9 mouse cellular contexts compared by ENCODE assay signal in genomic region chr8:106839209-106840001, GRCm38 (mm10). TPM values are rescaled to one million over a fixed set of nuclear protein-coding genes. Genes with fewer than 3 reads are reported as not detected.
DNase-seq lines count a peak whose midpoint lies in the region; ATAC-seq lines count a peak whose summit lies in the region.
"Had no signal": no experiment of that assay in that cellular context is flagged by ENCODE, and none has a peak within 500 bp of the region (broad histone marks: within the 10 kb centered on the region; RNA-seq: fewer than 3 reads in every experiment).

No protein-coding gene starts in this region.

- ATAC-seq in midbrain, embryonic 14.5 days (ENCODE audit: low FRiP score, low TSS enrichment), result no peak; the same call in 1 of the 2 replicates

- H3K27me3 ChIP-seq in midbrain, embryonic 14.5 days (ENCODE audit: control insufficient read depth, insufficient read depth, low read length), result no peaks in the 10 kb centered on the region
- H3K27me3 ChIP-seq: liver, embryonic 15.5 days had no signal

- H3K9ac ChIP-seq in midbrain, embryonic 14.5 days (replicated peaks; ENCODE audit: low read length), result peak overlapping the region; percentile 48
- H3K9ac ChIP-seq: liver, embryonic 15.5 days had no signal

- DNase-seq in adrenal gland, adult 2 months, result peak; percentile 21
- no peak for DNase-seq in adrenal gland, postnatal 4 days (ENCODE audit: low spot score in 2 of 2)
- DNase-seq in right cerebral cortex, adult 2 months (ENCODE audit: low spot score in 2 of 2), result peak; percentile 56 to 65
- DNase-seq in right cerebral cortex, postnatal 4 days, result no peak
- peak; percentile 39 for DNase-seq in kidney, adult 9 months
- DNase-seq in midbrain, embryonic 14.5 days, result peak; percentile 61
- no peak for DNase-seq in thymus, postnatal 25 days
- DNase-seq in adrenal gland, adult 8-10 months, result no peak

- 20% methylated on average over 11 of the region's 11 CpGs for WGBS in midbrain, embryonic 14.5 days

- no peak overlapping the region for H3K4me3 ChIP-seq in midbrain, embryonic 14.5 days (replicated peaks; ENCODE audit: low read depth, low read length)
- H3K4me3 ChIP-seq: liver, embryonic 15.5 days had no signal

- H3K4me2 ChIP-seq in midbrain, embryonic 14.5 days (ENCODE audit: low read length), result peak overlapping the region; percentile 15; the same call in 1 of the 2 replicates
- H3K4me2 ChIP-seq: liver, embryonic 15.5 days had no signal

- peak overlapping the region; percentile 91 for H3K27ac ChIP-seq in midbrain, embryonic 14.5 days (replicated peaks; ENCODE audit: low read depth, low read length)
- H3K27ac ChIP-seq: liver, embryonic 15.5 days had no signal

- H3K36me3 ChIP-seq in midbrain, embryonic 14.5 days (ENCODE audit: control insufficient read depth, insufficient read depth, low read length), result peaks cover 3% of the 10 kb centered on the region; the same call in 1 of the 2 replicates
- H3K36me3 ChIP-seq: liver, embryonic 15.5 days had no signal

- H3K9me3 ChIP-seq in midbrain, embryonic 14.5 days (ENCODE audit: control insufficient read depth, low read length), result no peaks in the 10 kb centered on the region
- H3K9me3 ChIP-seq: liver, embryonic 15.5 days had no signal

- H3K4me1 ChIP-seq in midbrain, embryonic 14.5 days (ENCODE audit: control insufficient read depth, insufficient read depth, low read length), result peaks cover 9% of the 10 kb centered on the region

RNA-seq across cellular contexts. Expression of gene Has3, which starts 30.6 kb away (rescaled TPM):
- under 1 TPM; 0.35 to 0.37 TPM for total RNA-seq in adrenal gland, adult 2 months (2021)
- polyA plus RNA-seq in adrenal gland, adult 2 months (2012; rRNA removed), result 0.50 and 0.68 TPM in 2 replicates
- 1 to 10 TPM; 1.1 to 1.3 TPM for total RNA-seq in adrenal gland, postnatal 4 days (2021)
- polyA plus RNA-seq in midbrain, embryonic 14.5 days (2014; fragmentation: Nextera tagmentation; extraction: Ambion mirVana), result 0.70 and 1.8 TPM in 2 replicates
- under 1 TPM; 0.14 to 0.62 (median 0.56) TPM for total RNA-seq in adrenal gland, adult 8-10 months (2022)

RNA-seq across cellular contexts. Expression of gene Utp4, which starts 54.0 kb away (rescaled TPM):
- total RNA-seq in adrenal gland, adult 2 months (2021), result 10 to 100 TPM; 40.6 to 50.1 TPM
- 17.2 and 20.5 TPM in 2 replicates for polyA plus RNA-seq in adrenal gland, adult 2 months (2012; rRNA removed)
- total RNA-seq in adrenal gland, postnatal 4 days (2021), result 10 to 100 TPM; 45.1 to 47.0 TPM
- polyA plus RNA-seq in midbrain, embryonic 14.5 days (2014; fragmentation: Nextera tagmentation; extraction: Ambion mirVana), result 39.8 and 44.8 TPM in 2 replicates
- 10 to 100 TPM; 38.8 to 43.1 (median 42.6) TPM for total RNA-seq in adrenal gland, adult 8-10 months (2022)

Comparison
In these comparisons a context has a peak if more than half of its experiments do, and no peak if none do; other contexts are left out.
1. DNase-seq: peak in adrenal gland, adult 2 months (single experiment), right cerebral cortex, adult 2 months (2 of 2), kidney, adult 9 months (single experiment) and midbrain, embryonic 14.5 days (single experiment); none in adrenal gland, postnatal 4 days (0 of 2), right cerebral cortex, postnatal 4 days (single experiment), thymus, postnatal 25 days (single experiment) and adrenal gland, adult 8-10 months (single experiment).